Mouse (Mus musculus): ENCODE results near the gene Mapkbp1. TPM values are rescaled to one million over a fixed set of nuclear protein-coding genes. Genes with fewer than 3 reads are reported as not detected.

Gene Mapkbp1
- polyA plus RNA-seq, 1 experiment from 2014 or later = 5.8 TPM

DNA sequence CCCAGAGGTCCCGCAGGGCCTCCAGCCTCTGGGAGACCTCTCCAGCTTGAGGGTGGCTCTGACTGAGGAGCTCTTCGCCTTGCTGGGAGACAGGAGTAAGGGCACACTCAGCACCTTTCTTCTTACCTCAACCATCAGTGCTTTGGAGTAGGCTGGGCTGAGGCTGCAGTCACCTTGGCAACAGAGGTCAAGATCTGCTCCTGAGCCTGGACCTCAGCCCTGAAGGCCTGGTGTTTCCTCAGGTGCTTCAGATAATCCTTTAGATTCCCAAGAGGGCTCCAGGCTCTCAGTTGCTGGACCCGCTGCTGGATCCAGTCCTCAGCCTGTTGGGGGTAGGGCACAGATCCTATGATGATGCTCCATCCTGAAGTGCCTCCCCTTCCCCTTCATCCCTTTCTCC, 87.0 kb downstream of the Mapkbp1 start:
- Histone ChIP-seq H3K4me1 (replicated peaks; ENCODE audit: control insufficient read depth, insufficient read depth, low read length) (no peaks in the 10 kb centered on the region), H3K4me3 (replicated peaks; ENCODE audit: low read length) (no peak overlapping the region), H3K9ac (replicated peaks; ENCODE audit: low read depth, low read length) (no peak overlapping the region), H3K36me3 (ENCODE audit: control insufficient read depth, insufficient read depth) (no peaks in the 10 kb centered on the region), H3K9me3 (ENCODE audit: control insufficient read depth, low read length) (no peaks in the 10 kb centered on the region), H3K4me2 (ENCODE audit: low read length) (no peak overlapping the region), H3K27ac (ENCODE audit: low read length) (no peak overlapping the region), H3K27me3 (replicated peaks; ENCODE audit: control insufficient read depth, insufficient read depth, low read length) (no peaks in the 10 kb centered on the region)
- ATAC-seq = no peak
- 86% methylated on average over 3 of the region's 3 CpGs for WGBS

DNA sequence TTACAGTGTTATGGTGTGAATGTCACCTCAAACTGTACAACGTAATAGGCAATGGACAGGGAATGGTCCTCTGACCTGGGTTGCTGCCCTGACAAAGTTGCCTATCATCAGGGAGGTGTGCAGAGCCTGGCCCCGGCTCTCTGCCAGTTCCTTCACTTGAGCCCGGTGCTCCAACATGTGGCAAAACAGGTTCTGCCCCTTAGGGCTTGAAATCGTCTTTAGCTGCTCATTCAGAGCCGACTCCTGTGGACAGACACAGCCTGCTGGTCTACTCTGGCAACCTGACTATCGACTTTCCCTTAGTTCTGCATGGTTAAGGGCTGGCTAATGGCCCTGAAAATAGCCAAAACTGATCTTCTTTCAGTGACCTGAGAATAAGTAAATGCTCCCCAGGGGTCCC, 87.7 kb downstream of the Mapkbp1 start:
- Histone ChIP-seq H3K4me1 (replicated peaks; ENCODE audit: control insufficient read depth, insufficient read depth, low read length) (no peaks in the 10 kb centered on the region), H3K9me3 (ENCODE audit: control insufficient read depth, low read length) (no peaks in the 10 kb centered on the region), H3K27me3 (replicated peaks; ENCODE audit: control insufficient read depth, insufficient read depth, low read length) (no peaks in the 10 kb centered on the region), H3K4me3 (replicated peaks; ENCODE audit: low read length) (no peak overlapping the region), H3K4me2 (ENCODE audit: low read length) (no peak overlapping the region), H3K9ac (replicated peaks; ENCODE audit: low read depth, low read length) (no peak overlapping the region), H3K27ac (ENCODE audit: low read length) (no peak overlapping the region), H3K36me3 (ENCODE audit: control insufficient read depth, insufficient read depth) (no peaks in the 10 kb centered on the region)
- 76% methylated on average over 6 of the region's 6 CpGs for WGBS
- ATAC-seq = no peak

DNA sequence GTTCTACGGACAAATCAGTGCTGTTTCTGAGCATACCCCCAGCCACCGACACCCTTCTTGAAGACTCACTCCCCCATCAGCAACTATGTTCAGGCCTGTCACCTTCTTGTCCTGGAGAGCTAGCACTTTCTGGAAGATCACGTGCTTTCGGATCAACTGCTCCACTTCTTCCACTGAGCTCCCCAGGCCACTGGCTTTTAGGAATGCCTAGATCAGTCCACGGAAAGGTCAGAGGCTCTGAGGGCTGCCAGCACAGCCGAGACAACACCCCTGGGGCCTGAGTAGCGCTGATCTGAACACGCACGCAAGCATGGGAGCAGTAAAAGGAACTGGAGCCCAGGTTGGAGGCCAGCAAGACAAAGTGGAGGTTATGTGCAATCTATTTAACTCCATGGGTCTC, 88.2 kb downstream of the Mapkbp1 start:
- no peaks in the 10 kb centered on the region for H3K9me3 ChIP-seq (ENCODE audit: control insufficient read depth, low read length)
- H3K27ac ChIP-seq (ENCODE audit: low read length) = no peak overlapping the region
- H3K36me3 ChIP-seq (ENCODE audit: control insufficient read depth, insufficient read depth) = no peaks in the 10 kb centered on the region
- H3K4me1 ChIP-seq (replicated peaks; ENCODE audit: control insufficient read depth, insufficient read depth, low read length) = no peaks in the 10 kb centered on the region
- no peak overlapping the region for H3K9ac ChIP-seq (replicated peaks; ENCODE audit: low read depth, low read length)
- no peak overlapping the region for H3K4me2 ChIP-seq (ENCODE audit: low read length)
- H3K4me3 ChIP-seq (replicated peaks; ENCODE audit: low read length) = no peak overlapping the region
- no peaks in the 10 kb centered on the region for H3K27me3 ChIP-seq (replicated peaks; ENCODE audit: control insufficient read depth, insufficient read depth, low read length)
- 81% methylated on average over 9 of the region's 9 CpGs for WGBS
- no peak for ATAC-seq

DNA sequence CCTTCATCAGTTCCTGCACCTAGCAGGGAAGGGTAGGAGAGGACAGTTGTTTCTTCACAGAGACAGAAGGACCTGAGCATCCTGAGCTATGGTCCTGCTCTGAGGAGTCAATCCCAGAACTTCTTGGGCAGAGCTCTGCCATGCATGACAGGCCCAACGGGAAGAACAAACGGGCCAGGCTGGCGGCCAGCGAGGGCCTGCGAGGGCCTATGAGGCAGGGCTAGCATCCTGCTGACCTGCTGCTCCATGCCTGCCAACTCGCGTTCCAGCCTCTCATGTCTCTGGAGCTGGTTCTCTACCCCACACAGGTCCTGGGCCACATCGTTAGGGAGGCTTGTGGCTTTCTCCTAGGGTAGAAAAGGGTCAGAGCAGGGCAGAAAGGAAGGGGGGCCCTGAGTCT, 89.7 kb downstream of the Mapkbp1 start:
- Histone ChIP-seq H3K27ac (ENCODE audit: low read length) (no peak overlapping the region), H3K36me3 (ENCODE audit: control insufficient read depth, insufficient read depth) (no peaks in the 10 kb centered on the region), H3K9ac (replicated peaks; ENCODE audit: low read depth, low read length) (no peak overlapping the region), H3K4me2 (ENCODE audit: low read length) (no peak overlapping the region), H3K27me3 (replicated peaks; ENCODE audit: control insufficient read depth, insufficient read depth, low read length) (no peaks in the 10 kb centered on the region), H3K9me3 (ENCODE audit: control insufficient read depth, low read length) (no peaks in the 10 kb centered on the region), H3K4me1 (replicated peaks; ENCODE audit: control insufficient read depth, insufficient read depth, low read length) (no peaks in the 10 kb centered on the region), H3K4me3 (replicated peaks; ENCODE audit: low read length) (no peak overlapping the region)
- no peak for ATAC-seq
- WGBS = 75% methylated on average over 8 of the region's 8 CpGs

DNA sequence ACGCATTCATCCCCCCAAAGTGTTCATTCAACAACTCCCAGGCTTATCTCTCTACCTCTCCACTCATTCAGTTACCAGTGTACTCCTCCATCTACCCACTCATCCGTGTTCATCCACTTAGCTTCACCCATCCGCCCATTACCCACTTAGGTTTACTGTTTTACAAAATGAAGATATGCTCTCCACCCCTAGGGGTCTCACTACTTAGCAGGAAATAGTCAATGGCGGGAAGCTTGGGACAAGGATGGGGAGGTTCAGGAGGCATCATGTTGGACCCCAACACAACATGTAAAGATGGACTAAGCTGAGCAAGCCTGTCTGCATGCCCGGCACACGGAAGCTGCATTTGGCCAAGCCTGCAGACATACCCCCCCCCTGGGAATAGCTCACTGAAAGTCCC, 92.1 kb downstream of the Mapkbp1 start:
- Histone ChIP-seq H3K4me1 (replicated peaks; ENCODE audit: control insufficient read depth, insufficient read depth, low read length) (no peaks in the 10 kb centered on the region), H3K27me3 (replicated peaks; ENCODE audit: control insufficient read depth, insufficient read depth, low read length) (no peaks in the 10 kb centered on the region), H3K4me3 (replicated peaks; ENCODE audit: low read length) (no peak overlapping the region), H3K9me3 (ENCODE audit: control insufficient read depth, low read length) (no peaks in the 10 kb centered on the region), H3K4me2 (ENCODE audit: low read length) (no peak overlapping the region), H3K27ac (ENCODE audit: low read length) (no peak overlapping the region), H3K9ac (replicated peaks; ENCODE audit: low read depth, low read length) (no peak overlapping the region), H3K36me3 (ENCODE audit: control insufficient read depth, insufficient read depth) (no peaks in the 10 kb centered on the region)
- no peak for ATAC-seq
- 83% methylated on average over 6 of the region's 6 CpGs for WGBS

DNA sequence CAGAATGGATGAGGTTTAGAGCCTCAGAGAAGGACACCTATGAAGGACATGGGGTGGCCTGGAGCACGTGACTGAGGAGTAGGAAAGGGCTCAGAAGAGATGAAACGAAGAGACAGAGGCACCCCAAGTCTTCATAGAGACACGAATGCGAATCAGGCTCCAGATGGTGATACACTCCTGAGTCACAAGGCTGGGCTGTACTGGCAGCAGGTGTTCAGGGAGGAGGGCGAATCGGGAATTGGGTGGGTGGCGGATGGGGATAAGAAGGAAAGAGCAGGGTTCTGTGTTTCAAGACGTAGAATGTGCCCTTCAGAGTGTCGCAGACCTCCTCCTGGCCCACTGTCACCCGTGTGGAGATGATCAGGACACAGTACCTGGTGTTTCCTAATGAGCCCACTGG, 92.7 kb downstream of the Mapkbp1 start:
- 90% methylated on average over 10 of the region's 10 CpGs for WGBS
- Histone ChIP-seq H3K4me2 (ENCODE audit: low read length) (no peak overlapping the region), H3K36me3 (ENCODE audit: control insufficient read depth, insufficient read depth) (no peaks in the 10 kb centered on the region), H3K9me3 (ENCODE audit: control insufficient read depth, low read length) (no peaks in the 10 kb centered on the region), H3K27ac (ENCODE audit: low read length) (no peak overlapping the region), H3K4me1 (replicated peaks; ENCODE audit: control insufficient read depth, insufficient read depth, low read length) (no peaks in the 10 kb centered on the region), H3K27me3 (replicated peaks; ENCODE audit: control insufficient read depth, insufficient read depth, low read length) (no peaks in the 10 kb centered on the region), H3K4me3 (replicated peaks; ENCODE audit: low read length) (no peak overlapping the region), H3K9ac (replicated peaks; ENCODE audit: low read depth, low read length) (no peak overlapping the region)
- no peak for ATAC-seq

DNA sequence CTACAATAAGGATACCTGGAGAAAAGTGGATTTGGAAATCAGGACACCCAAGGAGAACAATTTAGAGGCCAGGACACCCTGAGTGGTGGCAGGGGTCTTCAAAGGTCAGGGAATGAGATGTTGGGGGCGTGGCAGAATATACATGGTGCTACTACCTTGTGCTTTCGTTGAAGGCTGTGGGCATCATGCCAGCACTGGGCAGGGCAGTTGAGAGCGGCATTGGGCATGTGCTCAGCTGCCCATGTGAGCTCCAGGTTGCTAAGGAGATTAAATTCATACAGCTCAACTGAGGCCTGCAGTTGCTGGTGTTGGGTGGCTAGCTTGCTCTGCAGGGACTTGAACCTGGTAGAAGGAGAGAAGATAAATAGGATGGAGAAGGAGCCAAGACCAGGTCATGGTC, 93.7 kb downstream of the Mapkbp1 start:
- Histone ChIP-seq H3K9ac (replicated peaks; ENCODE audit: low read depth, low read length) (no peak overlapping the region), H3K27me3 (replicated peaks; ENCODE audit: control insufficient read depth, insufficient read depth, low read length) (no peaks in the 10 kb centered on the region), H3K27ac (ENCODE audit: low read length) (no peak overlapping the region), H3K9me3 (ENCODE audit: control insufficient read depth, low read length) (no peaks in the 10 kb centered on the region), H3K36me3 (ENCODE audit: control insufficient read depth, insufficient read depth) (no peaks in the 10 kb centered on the region), H3K4me3 (replicated peaks; ENCODE audit: low read length) (no peak overlapping the region), H3K4me1 (replicated peaks; ENCODE audit: control insufficient read depth, insufficient read depth, low read length) (no peaks in the 10 kb centered on the region), H3K4me2 (ENCODE audit: low read length) (no peak overlapping the region)
- ATAC-seq = no peak
- 75% methylated on average over 3 of the region's 3 CpGs for WGBS

DNA sequence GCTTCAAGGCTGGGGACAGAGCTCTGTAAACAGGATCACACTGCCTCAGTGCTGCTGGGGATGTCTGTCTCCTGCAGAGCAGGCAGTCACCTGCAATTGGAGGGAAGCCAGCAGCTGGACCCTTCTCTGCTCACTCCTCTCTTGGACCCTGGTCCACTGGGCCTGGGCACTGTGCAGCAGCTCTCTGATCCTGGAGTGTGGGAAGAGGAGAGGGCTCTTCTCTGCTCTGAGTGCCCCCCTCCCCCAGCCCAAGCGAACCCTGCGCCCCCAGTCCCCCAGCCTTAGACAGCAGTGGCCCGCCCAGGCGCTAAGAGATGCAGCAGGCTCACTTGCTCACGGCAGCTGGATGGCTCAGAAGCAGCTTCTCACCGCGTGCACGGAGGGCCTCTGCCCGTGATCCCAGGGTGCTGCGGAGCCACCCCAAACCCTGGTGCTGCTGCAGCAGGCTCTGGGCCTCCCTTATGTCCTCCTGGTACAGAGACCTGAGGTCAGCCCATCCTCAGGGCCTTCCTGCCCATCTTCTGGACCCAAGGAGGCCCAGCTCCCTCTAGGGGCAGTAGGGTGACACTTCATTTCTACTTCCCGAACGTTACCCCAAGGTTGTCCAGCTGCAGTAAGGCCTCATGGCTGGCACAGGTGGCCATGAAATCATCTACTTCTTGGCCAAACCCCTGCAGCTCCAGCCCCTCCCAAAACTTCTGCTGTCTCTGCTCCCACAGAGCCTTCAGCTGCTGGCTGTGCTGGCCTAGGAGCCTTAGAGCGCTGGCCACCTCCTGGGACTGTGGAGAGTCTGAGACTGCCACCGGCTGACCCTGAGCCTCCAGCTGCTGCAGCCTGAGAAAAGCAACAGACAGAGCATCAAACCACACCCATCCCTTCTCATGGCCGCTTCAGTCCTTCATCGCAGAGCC, 96.3 kb downstream of the Mapkbp1 start:
- Histone ChIP-seq H3K9ac (replicated peaks; ENCODE audit: low read depth, low read length) (no peak overlapping the region), H3K4me1 (replicated peaks; ENCODE audit: control insufficient read depth, insufficient read depth, low read length) (no peaks in the 10 kb centered on the region), H3K4me3 (replicated peaks; ENCODE audit: low read length) (no peak overlapping the region), H3K9me3 (ENCODE audit: control insufficient read depth, low read length) (no peaks in the 10 kb centered on the region), H3K36me3 (ENCODE audit: control insufficient read depth, insufficient read depth) (no peaks in the 10 kb centered on the region), H3K27ac (ENCODE audit: low read length) (no peak overlapping the region), H3K4me2 (ENCODE audit: low read length) (no peak overlapping the region), H3K27me3 (replicated peaks; ENCODE audit: control insufficient read depth, insufficient read depth, low read length) (no peaks in the 10 kb centered on the region)
- WGBS = 38% methylated on average over 16 of the region's 16 CpGs
- 0 out of 2 replicates have a peak, but pooled peaks have one; percentile 26 for ATAC-seq

DNA sequence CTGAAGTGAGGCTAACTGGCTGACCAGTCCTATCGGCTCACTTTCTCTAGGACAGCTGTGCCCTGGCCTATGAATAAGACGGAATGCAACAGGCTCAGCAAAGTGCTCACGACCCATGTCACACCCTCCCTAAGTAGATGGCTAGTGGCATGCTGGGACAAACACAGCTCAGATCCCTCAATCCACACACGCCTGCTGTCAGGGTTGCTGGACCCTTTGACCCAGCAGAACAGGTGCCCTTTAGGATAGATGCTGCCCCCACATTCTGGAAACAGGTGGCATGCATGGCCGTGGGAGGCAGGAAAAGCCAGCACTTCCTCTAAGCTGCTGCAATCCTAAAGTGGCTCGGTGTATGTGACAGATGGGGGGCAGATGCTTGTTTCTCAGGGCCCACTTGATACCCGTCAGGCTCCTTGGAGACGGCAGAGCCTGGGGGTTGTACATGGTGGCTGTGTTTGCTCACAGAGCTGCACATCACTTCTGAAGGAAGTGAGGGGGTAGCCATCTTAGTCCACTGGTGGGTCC, 97.0 kb downstream of the Mapkbp1 start:
- Histone ChIP-seq H3K9ac (replicated peaks; ENCODE audit: low read depth, low read length) (no peak overlapping the region), H3K4me3 (replicated peaks; ENCODE audit: low read length) (no peak overlapping the region), H3K27ac (ENCODE audit: low read length) (no peak overlapping the region), H3K27me3 (replicated peaks; ENCODE audit: control insufficient read depth, insufficient read depth, low read length) (no peaks in the 10 kb centered on the region), H3K36me3 (ENCODE audit: control insufficient read depth, insufficient read depth) (no peaks in the 10 kb centered on the region), H3K4me1 (replicated peaks; ENCODE audit: control insufficient read depth, insufficient read depth, low read length) (no peaks in the 10 kb centered on the region), H3K9me3 (ENCODE audit: control insufficient read depth, low read length) (no peaks in the 10 kb centered on the region), H3K4me2 (ENCODE audit: low read length) (no peak overlapping the region)
- WGBS = 69% methylated on average over 8 of the region's 8 CpGs
- no peak for ATAC-seq
